Mouse (Mus musculus): ENCODE measurements around the gene Trim7. TPM values are rescaled to one million over a fixed set of nuclear protein-coding genes. Genes with fewer than 3 reads are reported as not detected.
"Not testable (repeated sequence)": the region's sequence is repeated elsewhere in the genome, so short reads cannot be mapped to it uniquely, and the experiment has no call there.

Trim7 gene
- total RNA-seq, 2 experiments from 2014 or later: 5.3 to 12.0 TPM

DNA sequence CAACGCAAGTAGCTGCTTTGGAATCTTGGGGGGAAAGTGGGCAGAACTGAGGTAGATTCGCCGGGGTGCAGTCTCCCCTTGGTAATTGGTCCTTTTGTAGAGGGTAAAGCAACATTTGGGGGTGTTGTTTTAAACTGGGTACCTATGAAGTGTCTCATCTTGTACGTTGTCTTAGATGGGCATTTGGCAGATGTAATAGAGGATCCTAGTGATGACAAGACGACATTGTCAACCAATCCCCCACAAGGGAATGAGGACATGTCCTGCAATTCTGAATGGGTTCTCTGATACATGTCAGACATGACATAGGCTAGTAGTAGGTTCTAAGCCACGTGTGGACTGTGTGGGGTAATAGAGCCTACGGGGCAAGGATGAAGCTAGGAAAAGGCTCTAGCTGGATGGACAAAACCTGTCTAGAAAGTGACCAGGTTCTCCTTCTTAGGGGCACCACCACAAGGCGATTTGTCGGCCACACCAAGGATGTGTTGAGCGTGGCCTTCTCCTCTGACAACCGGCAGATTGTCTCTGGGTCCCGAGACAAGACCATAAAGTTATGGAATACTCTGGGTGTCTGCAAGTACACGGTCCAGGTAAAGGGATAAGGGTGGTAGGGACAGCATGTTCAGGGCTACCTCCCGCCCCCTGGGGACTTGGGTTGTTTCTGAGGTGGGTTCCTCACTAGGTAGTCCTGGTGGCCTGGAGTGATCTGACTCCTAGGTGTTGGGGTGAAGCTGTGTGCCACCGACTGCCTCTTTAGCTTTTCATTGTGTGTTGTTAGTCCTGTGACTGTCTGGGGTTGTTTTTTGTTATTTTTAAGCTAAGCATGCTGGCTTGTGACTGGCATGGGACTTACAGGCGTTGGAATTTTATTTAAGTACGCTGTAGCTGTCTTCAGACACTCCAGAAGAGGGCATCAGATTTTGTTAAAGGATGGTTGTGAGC lies 23.8 kb upstream of the Trim7 start:
- no peak for DNase-seq

DNA sequence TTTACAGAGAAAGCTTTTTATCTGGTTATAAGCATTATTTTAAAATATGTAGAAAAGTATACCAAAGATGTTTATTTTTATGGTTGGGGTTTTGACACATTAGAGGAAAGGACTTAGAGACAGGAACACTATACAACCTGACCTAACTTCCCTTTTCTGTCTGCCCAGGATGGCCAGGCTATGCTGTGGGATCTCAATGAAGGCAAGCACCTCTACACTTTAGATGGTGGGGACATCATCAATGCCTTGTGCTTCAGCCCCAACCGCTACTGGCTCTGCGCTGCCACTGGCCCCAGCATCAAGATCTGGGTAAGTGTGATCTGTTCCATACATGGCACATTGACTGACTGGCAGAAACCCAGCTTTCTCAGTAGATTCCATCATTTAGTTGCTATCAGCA lies 22.0 kb upstream of the Trim7 start:
- no peak for DNase-seq

DNA sequence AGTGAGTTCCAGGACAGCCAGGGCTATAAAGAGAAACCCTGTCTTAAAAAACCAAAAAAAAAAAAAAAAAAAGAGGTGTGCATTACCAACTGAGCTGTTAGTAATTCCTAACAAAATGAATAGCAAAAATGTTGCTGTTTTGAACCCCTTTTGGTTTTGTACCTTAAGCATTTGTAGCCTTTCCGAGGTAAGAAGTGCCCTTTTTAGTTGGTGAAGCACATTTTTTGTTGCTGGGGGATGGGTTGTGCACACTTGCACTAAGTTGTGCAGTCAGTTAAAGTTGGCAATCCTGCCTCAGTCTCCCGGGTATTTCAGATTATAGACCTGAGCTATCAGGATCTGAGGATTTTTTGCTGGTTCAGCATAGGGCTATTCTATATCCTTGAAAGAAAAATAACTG lies 21.0 kb upstream of the Trim7 start:
- no peak for DNase-seq

DNA sequence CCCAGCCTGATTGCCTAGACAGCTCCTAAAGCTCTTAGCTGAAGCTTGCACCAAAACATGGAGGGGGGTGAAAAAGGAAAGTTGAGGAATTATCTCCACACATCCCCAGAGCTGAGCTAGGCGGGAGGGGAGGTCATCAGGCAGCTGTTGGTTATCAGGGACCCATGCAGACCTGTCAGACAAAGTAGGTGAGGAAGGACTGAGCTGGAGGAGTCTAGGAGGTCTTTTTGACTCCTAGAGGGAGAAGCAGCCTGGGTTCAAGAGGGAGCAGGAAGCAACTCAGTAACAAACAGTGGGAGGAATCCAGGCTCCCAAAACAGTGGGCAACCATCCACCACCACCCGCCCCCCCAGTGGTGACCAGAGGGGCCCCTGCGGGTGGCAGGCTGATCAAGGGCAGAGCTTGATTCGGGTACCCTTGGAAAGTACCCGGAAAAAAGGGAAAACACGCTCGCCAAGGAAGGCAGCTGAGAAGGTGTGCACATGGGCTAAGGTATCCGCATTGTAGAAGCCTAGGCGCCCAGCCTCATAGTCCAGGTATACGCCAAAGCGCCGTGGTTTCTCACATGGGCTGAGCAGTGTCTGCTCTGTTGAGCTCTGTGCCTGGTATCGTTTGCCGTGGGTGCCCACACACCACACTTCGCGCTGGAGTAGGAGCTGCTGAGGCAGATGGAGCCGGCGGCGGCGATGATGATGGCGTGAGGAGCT lies 18.9 kb upstream of the Trim7 start:
- DNase-seq: peak; percentile 32

DNA sequence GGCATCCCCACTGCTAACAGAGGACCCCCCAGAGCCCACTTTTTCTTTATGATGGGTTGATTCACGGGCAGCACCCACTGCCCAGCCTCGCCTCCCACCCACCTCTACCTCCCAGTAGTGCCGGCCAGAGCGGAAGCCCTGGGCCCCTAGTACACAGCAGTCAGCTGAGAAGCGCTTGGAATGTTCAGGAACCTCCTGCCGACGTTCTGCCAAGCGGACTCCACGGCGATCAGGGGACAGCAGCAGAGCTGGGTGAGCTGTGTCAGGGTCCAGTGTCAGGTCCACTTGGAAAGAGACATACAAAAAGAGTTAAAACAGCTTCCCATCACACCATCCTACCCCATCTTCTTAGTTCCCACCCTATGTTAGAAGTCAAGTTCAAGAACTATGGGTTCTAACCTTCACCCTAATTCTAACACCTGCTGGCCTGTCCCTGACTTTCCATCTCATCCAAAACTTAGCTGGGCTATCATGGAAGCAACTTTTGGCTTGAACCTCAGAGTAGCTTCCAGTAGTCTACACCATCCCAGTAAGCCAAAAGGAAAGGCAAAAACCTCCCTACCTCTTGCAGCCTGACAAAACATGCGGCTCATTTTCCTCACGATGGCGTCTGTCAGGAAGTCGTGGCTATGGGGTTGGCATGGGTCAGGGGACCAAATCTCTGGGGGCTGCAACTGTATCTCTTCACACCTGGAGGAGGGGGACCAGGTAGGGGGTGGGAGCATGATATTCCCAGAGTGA lies 18.2 kb upstream of the Trim7 start:
- DNase-seq: no peak

DNA sequence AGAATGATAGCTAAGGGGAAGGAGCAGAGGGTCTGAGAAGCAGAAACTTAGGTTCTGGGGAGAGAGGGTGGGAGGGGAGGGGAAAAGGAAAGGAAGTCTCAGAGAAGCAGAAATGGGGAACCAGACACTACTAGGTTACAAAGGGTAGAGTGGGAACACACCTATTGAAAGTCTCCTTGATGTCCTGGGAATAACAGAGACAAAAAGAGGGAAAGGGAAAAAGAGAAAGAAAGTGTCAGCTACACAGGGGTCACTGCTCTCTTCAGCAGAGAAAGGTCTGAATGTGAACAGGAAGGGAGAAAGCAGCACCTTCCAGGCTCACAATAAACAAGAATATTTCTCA lies 17.7 kb upstream of the Trim7 start:
- DNase-seq: no peak

DNA sequence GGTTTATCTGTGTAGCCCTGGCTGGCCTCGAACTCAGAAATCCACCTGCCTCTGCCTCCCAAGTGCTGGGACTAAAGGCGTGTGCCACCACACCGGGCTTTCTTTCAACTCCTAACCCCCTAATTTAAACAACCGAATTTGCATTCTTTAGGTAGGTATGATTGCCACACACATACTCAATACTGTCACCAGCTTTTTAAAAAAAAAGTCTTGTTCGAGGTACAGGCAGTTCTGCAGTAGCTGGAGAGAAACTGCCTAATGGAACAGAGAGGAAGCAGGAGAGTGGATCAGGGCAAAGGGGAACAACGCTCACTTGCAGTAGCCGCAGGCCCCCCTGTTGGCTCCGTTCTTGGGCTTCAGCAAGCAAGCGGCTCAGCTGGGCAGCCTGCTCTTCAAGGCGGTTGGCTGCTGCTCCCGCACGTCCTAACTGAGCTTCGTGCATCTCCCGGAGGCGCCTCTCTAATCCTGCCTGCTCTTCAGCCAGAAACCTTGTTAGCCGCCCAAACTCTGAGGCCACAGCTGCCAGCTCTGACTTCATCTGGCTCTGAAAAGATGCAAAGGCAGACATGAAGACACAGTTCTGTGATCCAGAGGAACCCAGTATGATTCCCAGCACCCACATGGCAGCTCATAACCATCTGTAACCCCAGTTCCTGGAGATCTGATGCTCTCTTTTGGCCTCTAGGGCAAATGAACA lies 17.1 kb upstream of the Trim7 start:
- DNase-seq: no peak

DNA sequence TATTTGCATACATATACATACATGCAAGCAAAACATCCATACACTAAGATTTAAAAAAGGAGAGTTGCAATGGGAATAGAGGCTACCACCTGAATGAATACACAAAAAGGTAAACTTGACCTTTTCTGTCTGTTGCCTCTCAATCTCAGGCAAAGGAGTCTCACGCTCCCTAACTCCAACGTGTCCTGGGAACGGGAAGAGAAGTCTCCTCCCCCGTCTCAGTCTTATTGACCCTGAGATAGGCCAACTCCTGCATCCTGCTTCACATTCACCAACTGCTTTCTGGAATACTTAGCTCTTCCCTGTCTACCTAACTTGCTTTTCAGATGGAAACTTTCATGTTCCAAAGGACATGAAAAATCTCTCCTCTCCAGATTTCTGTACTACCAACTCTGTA lies 16.5 kb upstream of the Trim7 start:
- DNase-seq: no peak

DNA sequence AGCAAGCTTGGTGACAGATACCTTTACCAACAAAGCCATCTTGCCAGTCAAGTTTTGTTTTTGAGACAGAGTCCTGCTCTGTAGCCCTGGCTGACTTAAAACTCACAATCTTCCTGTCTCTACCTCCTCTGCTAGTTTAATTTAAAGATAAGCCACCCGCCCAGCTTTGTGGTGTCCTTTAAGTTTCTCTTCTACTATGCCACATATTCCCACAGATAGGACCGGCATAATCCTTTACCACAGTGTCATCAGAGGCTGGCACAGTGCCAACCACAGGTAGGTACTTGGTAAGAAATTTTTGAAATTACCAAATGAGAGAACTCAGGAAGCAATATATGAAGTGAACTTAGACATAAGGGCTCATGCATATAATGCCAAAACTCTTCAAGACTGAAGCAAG lies 15.8 kb upstream of the Trim7 start:
- no peak for DNase-seq

DNA sequence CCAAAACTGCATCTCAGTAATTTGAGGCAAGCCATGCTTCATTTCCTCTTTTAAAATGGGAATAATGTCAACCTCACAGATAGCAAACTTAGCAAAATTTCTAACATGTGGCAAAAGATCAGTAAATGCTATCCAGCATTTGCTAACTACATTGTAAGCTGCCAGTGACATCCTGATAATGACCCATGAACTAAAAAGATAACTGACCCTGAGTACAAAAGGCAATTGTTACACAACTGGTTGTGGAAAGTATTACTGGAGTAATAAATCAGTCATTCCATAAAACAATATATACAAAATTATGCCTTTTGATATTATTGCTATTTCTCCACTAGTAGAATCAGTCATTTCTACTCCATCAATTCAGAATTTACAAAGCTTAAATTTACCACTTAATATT lies 12.2 kb upstream of the Trim7 start:
- DNase-seq: no peak

DNA sequence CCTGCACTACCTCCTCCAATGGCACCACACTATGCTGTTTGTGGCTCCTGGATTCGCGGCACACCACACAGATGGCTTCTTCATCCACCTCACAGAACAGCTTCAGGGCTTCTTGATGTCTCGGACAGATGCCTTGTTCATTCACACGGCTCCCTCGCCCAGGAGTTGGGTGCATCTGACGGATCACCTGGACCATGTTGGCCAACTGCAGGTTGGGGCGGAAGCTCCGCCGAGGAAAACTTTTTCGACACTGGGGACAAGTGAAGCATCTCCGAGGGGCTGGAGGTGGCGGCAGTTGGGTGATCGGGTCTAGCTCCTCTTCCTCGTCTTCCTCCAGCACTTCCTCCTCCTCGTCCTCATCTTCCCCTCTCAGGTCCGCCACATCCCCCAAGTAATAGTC lies 10.1 kb upstream of the Trim7 start:
- no peak for DNase-seq

DNA sequence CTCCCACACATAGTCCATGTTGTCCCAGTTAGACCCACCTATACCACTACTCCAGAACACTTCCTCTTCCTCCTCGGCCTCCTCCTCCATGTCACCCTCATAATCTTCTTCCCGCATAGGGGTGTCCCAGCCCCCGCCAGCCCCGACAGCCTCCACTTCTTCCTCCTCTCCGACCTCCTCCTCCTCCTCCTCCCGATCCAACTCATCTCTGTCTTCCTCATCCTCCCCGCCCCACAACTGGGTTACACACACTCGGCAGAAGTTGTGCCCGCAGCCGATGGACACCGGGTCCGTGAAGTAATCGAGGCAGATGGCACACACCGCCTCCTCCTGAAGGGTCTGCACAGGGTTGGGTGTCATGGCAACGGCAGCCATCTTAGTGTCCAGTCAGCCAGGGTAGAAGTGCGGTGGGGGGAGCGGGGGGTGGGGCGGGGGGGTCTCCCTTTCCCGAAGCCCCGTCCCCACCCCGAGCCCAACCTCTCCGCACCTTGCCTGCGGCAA lies 9.6 kb upstream of the Trim7 start:
- DNase-seq: no peak

DNA sequence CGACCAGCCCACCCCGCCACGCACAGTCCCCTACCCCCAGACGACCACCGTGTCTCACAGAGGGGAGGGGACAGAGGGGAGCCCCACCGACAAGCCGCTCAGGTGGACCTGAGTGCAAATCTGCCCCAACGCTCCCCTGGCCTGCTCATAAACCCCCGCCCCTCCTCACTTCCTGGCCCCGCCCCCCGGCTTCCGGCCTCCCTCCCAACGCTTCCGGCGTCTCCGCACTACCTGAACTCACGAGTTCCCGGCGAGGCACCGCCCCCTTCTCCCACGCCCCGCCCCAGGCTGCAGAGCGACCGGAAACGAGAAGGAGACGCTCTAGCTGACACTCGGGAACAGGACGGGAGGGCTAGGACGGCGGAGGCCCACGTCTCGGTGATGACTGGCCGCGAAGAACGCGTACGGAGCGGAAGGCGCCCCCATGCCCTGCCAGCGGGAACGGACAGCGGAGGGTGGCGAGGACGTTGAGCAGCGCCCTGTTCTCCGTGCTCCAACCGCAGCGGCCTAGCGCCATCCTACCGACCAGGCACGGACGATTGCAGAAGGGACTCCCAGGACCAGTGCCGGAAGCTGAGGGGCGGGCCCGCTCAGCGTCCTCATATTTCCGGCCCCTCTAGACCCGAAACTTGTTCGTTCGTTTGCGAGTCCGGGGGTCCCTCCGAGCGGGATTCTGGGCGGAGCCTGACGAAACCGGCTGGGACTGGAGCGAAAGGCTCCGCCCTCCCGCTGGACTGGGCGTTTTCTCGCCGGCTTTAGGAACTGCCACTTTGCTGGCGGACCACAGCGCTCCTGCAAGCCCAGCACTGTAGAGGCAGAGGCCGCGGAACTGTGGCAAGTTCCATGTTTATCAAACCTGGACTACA lies 8.9 kb upstream of the Trim7 start, which contains the start of gene Trim41:
Gene Trim41 (minus strand): TSS at position 554 of the 866 bp plus-strand sequence.
- DNase-seq: peak; percentile 99

DNA sequence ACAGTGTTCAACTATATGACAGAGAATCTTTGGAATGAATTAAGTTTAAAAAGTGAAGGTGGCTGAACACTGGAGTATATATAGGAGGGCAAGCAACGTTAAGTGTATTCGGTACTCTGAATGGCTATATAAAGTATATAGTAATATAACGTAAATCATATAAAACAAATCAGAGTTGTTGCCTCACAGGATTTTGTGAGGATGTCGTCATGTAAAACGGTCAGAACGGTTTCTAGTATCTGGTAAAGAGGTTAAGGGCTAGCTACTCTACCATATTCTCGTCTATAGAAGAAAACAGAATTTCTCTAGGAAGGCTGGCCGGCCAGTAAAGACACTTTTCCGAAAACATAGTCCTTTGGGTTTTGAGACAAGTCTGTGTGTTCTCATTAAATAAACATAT lies 8.1 kb upstream of the Trim7 start:
- DNase-seq: no peak

DNA sequence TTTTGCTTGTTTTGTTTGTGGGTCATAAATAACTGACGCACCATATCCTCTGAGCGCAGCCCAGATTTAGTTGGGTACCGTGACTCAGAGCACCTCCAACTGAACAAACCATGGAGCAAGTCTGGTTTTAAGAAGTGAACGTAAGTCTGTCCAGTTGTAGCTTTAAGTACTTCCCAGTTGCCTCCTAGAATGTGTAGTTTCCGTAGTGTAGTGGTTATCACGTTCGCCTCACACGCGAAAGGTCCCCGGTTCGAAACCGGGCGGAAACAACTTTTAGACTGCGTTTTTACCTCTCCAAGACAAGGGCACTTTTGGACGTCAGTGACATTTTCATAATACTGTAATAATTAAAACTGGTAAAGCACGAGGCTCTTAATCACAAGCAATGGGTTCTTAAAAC lies 7.6 kb upstream of the Trim7 start:
- peak; percentile 90 for DNase-seq

DNA sequence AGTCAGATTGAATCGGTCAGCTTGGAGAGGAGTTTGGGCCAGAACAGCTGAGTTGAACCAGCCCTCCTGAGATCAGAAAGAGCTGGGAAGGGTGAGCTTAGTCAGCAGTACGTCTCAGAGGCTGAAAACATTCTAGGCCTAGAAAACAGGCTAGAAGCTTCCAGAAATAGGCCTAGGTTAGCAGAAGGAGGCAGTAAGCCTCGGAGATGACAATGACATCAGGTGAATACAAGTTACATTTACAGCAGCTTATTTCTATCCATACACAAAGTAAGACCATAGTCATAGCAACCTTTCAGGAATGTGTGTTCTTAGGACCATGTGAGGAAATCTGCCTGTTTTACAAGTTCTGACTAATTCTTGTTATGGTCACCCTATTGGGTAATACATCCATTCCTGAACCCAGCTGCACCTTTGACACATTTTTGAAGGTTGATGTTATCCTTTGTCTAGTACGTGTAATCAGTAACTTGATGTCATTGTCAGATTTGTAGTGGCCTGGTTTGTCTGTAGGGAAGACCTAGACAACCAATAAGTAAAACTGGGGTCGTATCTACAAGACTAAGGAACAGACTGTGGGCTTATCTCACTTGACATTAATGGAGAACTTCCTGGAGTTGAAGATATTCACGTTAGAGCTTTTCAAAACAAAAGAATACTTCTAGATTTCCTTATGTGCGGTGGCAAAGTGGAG lies 6.2 kb upstream of the Trim7 start:
- DNase-seq: no peak

DNA sequence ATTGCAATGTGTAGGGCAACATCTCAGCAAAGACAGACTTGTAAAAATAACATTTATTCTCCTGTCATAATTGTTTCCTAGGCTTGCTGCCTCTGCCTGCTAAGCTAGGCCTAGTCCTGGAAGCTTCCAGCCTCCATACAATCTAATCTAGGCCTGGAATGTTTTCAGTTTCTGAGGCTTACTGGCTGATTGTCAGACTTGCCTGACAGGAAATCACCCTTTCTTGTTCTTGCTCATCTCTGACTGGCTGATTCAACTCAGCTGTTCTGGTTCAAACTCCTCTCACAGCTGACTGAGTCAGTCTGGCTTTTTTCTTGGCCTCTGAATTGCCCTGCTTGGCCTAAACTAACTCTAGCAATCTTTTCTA lies 5.6 kb upstream of the Trim7 start:
- no peak for DNase-seq

DNA sequence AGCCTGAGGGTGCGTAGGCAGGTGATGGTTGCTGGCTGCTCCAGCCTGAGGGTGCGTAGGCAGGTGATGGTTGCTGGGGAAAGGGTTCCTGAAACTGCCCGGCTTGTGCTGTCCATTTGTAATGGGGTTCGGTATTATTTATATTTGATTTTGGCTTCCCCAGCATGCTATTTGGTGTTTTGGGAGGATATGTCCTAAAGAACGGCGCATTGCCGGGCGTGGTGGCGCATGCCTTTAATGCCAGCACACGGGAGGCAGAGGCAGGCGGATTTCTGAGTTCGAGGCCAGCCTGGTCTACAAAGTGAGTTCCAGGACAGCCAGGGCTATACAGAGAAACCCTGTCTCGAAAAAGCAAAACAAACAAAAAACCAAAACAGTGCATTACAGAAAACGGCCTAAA lies 4.6 kb upstream of the Trim7 start:
- not testable (repeated sequence) for DNase-seq

DNA sequence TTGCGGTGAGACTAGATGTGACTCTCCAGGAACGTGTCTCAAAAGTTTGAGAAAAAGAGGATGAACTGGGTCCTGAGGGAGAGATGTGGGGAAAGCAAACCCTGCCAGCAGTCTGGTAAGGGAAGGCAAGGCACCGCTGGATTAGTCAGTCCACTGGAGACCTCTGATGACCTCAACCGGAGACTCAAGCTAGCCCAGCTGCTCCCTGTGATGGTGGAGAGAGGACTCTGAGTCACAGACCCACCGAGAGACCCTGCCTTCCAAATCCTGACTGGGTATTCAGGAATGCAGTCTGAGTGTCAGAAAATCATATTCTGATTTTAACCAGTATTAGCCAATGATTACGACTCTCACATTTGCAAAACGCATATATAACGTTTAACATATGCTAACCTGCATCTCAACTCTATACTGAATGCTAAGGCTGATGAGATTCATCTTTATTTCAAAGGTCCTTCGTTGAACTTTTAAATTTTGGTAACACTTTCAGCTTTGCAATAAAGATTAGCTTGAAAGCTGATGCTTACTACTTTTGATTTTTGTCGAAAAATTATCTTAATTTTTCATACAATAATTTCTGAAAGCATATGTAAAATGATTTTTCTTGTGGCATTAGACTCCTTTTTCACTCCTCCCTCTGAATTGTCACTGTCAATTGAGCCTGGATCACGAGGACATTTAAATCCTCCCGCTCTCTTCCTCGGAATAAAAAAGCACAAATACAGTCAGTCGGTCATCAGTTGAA lies 3.0 kb upstream of the Trim7 start:
- no peak for DNase-seq

DNA sequence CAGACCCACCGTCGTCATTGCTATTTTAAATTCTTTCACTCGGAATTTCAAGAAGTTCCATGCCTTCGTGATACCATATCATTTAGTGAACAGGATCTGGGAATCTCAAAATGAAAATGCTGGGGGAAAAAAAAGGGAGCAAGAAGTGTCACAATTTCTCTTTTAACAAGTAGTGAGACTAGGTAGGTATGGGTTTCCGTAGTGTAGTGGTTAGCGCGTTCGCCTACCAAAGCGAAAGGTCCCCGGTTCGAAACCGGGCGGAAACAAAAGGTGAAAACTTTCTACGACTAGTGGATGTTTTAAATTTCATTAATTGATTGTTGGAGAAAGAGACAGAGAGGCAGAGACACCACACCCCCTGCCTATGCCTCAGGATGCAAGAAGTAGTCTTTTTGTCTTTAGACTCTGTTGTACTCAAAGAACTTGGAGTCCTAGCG lies 2.4 kb upstream of the Trim7 start:
- DNase-seq: peak; percentile 68
